Mouse (Mus musculus) brain, embryonic 14.5 days (tissue): ENCODE data around the gene Gm47841.

Experiments used
- CTCF ChIP-seq: fragments of 200-500 bp; IDR thresholded peaks from 2 replicates; pipeline ENCODE4 v1.5.1; 2012; ENCODE audit warnings: inconsistent platforms, mild to moderate bottlenecking, moderate library complexity, borderline replicate concordance; ENCODE audit not compliant: insufficient read depth, insufficient read length; ENCODE audit errors: extremely low read depth
- POLR2A ChIP-seq: fragments of 200-500 bp; IDR thresholded peaks from 2 replicates; pipeline ENCODE4 v1.6.1; 2012; ENCODE audit warnings: mild to moderate bottlenecking, inconsistent platforms, borderline replicate concordance; ENCODE audit not compliant: poor library complexity, insufficient read depth, insufficient read length, severe bottlenecking; ENCODE audit errors: extremely low read depth

DNA sequence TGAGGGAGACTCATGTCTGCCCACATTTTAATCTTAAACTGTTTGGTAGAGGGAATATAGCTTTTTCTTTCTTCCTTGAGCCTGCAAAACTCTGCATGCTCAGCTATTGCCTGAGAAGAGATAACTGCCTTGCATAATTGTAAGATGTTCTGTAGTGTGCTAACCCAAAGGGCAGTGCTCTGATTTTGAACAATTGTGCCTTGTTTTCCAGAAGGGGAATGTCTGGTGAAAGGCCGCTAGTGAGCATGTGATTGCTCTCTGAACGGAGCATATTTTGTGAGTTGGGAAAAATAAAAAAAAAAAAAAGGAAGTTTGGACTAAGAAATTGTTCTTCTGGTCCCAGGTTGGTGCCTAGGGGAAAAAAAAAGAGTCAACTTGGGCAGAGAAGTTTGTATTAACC lies 18.2 kb downstream of the Gm47841 start:
- TF ChIP-seq POLR2A (no peak), CTCF (no peak)
